Mouse (Mus musculus): ENCODE measurements around the gene Abcb9. TPM values are rescaled to one million over a fixed set of nuclear protein-coding genes. Genes with fewer than 3 reads are reported as not detected.

The Abcb9 gene
- total RNA-seq, 1 experiment from 2014 or later = 0.84 TPM

- no peak for ATAC-seq (replicated peaks in 1 of 2; ENCODE audit: insufficient read depth in 1 of 2, low FRiP score in 2 of 2, low TSS enrichment in 1 of 2, low read depth in 1 of 2, poor library complexity in 2 of 2, severe bottlenecking in 2 of 2)
These were observed 67.7 kb downstream of the Abcb9 start for GRCm38 (mm10) chr5:124027702-124028470.

GRCm38 (mm10) chr5:124026568-124026967, 69.0 kb downstream of the Abcb9 start:
- ATAC-seq (replicated peaks in 1 of 2; ENCODE audit: insufficient read depth in 1 of 2, low FRiP score in 2 of 2, low TSS enrichment in 1 of 2, low read depth in 1 of 2, poor library complexity in 2 of 2, severe bottlenecking in 2 of 2) = no peak

- ATAC-seq (replicated peaks in 1 of 2; ENCODE audit: insufficient read depth in 1 of 2, low FRiP score in 2 of 2, low TSS enrichment in 1 of 2, low read depth in 1 of 2, poor library complexity in 2 of 2, severe bottlenecking in 2 of 2) = no peak
These were observed 69.8 kb downstream of the Abcb9 start for GRCm38 (mm10) chr5:124025587-124026441.

GRCm38 (mm10) chr5:124025146-124025545, 70.5 kb downstream of the Abcb9 start:
- ATAC-seq (replicated peaks in 1 of 2; ENCODE audit: insufficient read depth in 1 of 2, low FRiP score in 2 of 2, low TSS enrichment in 1 of 2, low read depth in 1 of 2, poor library complexity in 2 of 2, severe bottlenecking in 2 of 2) = peak in 1 of 2 experiments; percentile 43; a peak in 1 of 4 replicates

- no peak for ATAC-seq (replicated peaks in 1 of 2; ENCODE audit: insufficient read depth in 1 of 2, low FRiP score in 2 of 2, low TSS enrichment in 1 of 2, low read depth in 1 of 2, poor library complexity in 2 of 2, severe bottlenecking in 2 of 2)
These were observed 70.9 kb downstream of the Abcb9 start for GRCm38 (mm10) chr5:124024677-124025076.

GRCm38 (mm10) chr5:124022365-124022764, 73.2 kb downstream of the Abcb9 start:
- ATAC-seq (replicated peaks in 1 of 2; ENCODE audit: insufficient read depth in 1 of 2, low FRiP score in 2 of 2, low TSS enrichment in 1 of 2, low read depth in 1 of 2, poor library complexity in 2 of 2, severe bottlenecking in 2 of 2) = no peak

GRCm38 (mm10) chr5:124021701-124022100, 73.9 kb downstream of the Abcb9 start:
- no peak for ATAC-seq (replicated peaks in 1 of 2; ENCODE audit: insufficient read depth in 1 of 2, low FRiP score in 2 of 2, low TSS enrichment in 1 of 2, low read depth in 1 of 2, poor library complexity in 2 of 2, severe bottlenecking in 2 of 2)

GRCm38 (mm10) chr5:124021148-124021547, 74.5 kb downstream of the Abcb9 start:
- ATAC-seq (replicated peaks in 1 of 2; ENCODE audit: insufficient read depth in 1 of 2, low FRiP score in 2 of 2, low TSS enrichment in 1 of 2, low read depth in 1 of 2, poor library complexity in 2 of 2, severe bottlenecking in 2 of 2) = no peak

- ATAC-seq (replicated peaks in 1 of 2; ENCODE audit: insufficient read depth in 1 of 2, low FRiP score in 2 of 2, low TSS enrichment in 1 of 2, low read depth in 1 of 2, poor library complexity in 2 of 2, severe bottlenecking in 2 of 2) = peak; percentile 80 to 83
These were observed 76.0 kb downstream of the Abcb9 start for GRCm38 (mm10) chr5:124019348-124020216.

- ATAC-seq (replicated peaks in 1 of 2; ENCODE audit: insufficient read depth in 1 of 2, low FRiP score in 2 of 2, low TSS enrichment in 1 of 2, low read depth in 1 of 2, poor library complexity in 2 of 2, severe bottlenecking in 2 of 2) = no peak
These were observed 76.9 kb downstream of the Abcb9 start for GRCm38 (mm10) chr5:124018651-124019050.

GRCm38 (mm10) chr5:124017941-124018340, 77.7 kb downstream of the Abcb9 start:
- no peak for ATAC-seq (replicated peaks in 1 of 2; ENCODE audit: insufficient read depth in 1 of 2, low FRiP score in 2 of 2, low TSS enrichment in 1 of 2, low read depth in 1 of 2, poor library complexity in 2 of 2, severe bottlenecking in 2 of 2)

GRCm38 (mm10) chr5:124016291-124016821, 79.2 kb downstream of the Abcb9 start:
- ATAC-seq (replicated peaks in 1 of 2; ENCODE audit: insufficient read depth in 1 of 2, low FRiP score in 2 of 2, low TSS enrichment in 1 of 2, low read depth in 1 of 2, poor library complexity in 2 of 2, severe bottlenecking in 2 of 2) = no peak

GRCm38 (mm10) chr5:124015727-124016126, 79.9 kb downstream of the Abcb9 start:
- ATAC-seq (replicated peaks in 1 of 2; ENCODE audit: insufficient read depth in 1 of 2, low FRiP score in 2 of 2, low TSS enrichment in 1 of 2, low read depth in 1 of 2, poor library complexity in 2 of 2, severe bottlenecking in 2 of 2) = no peak

GRCm38 (mm10) chr5:124014791-124015251, 80.8 kb downstream of the Abcb9 start:
- no peak for ATAC-seq (replicated peaks in 1 of 2; ENCODE audit: insufficient read depth in 1 of 2, low FRiP score in 2 of 2, low TSS enrichment in 1 of 2, low read depth in 1 of 2, poor library complexity in 2 of 2, severe bottlenecking in 2 of 2)

GRCm38 (mm10) chr5:124014180-124014579, 81.4 kb downstream of the Abcb9 start:
- ATAC-seq (replicated peaks in 1 of 2; ENCODE audit: insufficient read depth in 1 of 2, low FRiP score in 2 of 2, low TSS enrichment in 1 of 2, low read depth in 1 of 2, poor library complexity in 2 of 2, severe bottlenecking in 2 of 2) = no peak

GRCm38 (mm10) chr5:124013747-124014146, 81.9 kb downstream of the Abcb9 start:
- ATAC-seq (replicated peaks in 1 of 2; ENCODE audit: insufficient read depth in 1 of 2, low FRiP score in 2 of 2, low TSS enrichment in 1 of 2, low read depth in 1 of 2, poor library complexity in 2 of 2, severe bottlenecking in 2 of 2) = no peak

- no peak for ATAC-seq (replicated peaks in 1 of 2; ENCODE audit: insufficient read depth in 1 of 2, low FRiP score in 2 of 2, low TSS enrichment in 1 of 2, low read depth in 1 of 2, poor library complexity in 2 of 2, severe bottlenecking in 2 of 2)
These were observed 82.7 kb downstream of the Abcb9 start for GRCm38 (mm10) chr5:124012885-124013284.

Data from hematopoietic stem cell, adult 5-6 weeks (primary cell).